Mouse (Mus musculus): ENCODE measurements around the gene Nkx2-2. TPM values are rescaled to one million over a fixed set of nuclear protein-coding genes. Genes with fewer than 3 reads are reported as not detected.

Gene Nkx2-2
- total RNA-seq (2012; rRNA removed) (not detected in 2 replicates), total RNA-seq (2014; rRNA removed) (not detected in 2 replicates), polyA plus RNA-seq (2012; ENCODE audit: insufficient read length, low read depth) (not detected in 2 replicates)

- H3K27me3 ChIP-seq (replicated peaks) = peaks cover 48% of the 10 kb centered on the region
- H3K4me3 ChIP-seq (replicated peaks in 1 of 3; ENCODE audit: low read depth in 2 of 3, low read length in 2 of 3, poor library complexity in 1 of 3) = no peak within 1 kb of the TSS
- no peaks in the 10 kb centered on the region for H3K4me1 ChIP-seq (ENCODE audit: control insufficient read depth in 1 of 2, insufficient read depth in 2 of 2)
- no peaks in the 10 kb centered on the region for H3K36me3 ChIP-seq (replicated peaks in 1 of 2; ENCODE audit: control insufficient read depth in 1 of 2, insufficient read depth in 1 of 2, low read length in 1 of 2)
- DNase-seq (ENCODE audit: extremely low read depth) = no peak
- H3K4me2 ChIP-seq (ENCODE audit: insufficient read depth, low read depth, poor library complexity, severe bottlenecking) = no peak within 1 kb of the TSS
- no peak within 1 kb of the TSS for H3K9ac ChIP-seq (ENCODE audit: insufficient read depth, low read depth)
- in situ Hi-C loops (cut with MboI; ENCODE audit: low pct_ligation_motif_present, low pct_unique_long_range_greater_than_20kb, low sequenced_read_pairs) = no loop called here
- no peak for TF ChIP-seq RAD21 (IDR thresholded peaks at IDR 0.05; ENCODE audit: low read depth, low read length)
- TF ChIP-seq GABPA (IDR thresholded peaks at IDR 0.05; ENCODE audit: insufficient replicate concordance, low read depth, low read length) = no peak
- no peak for TF ChIP-seq CHD1 (IDR thresholded peaks at IDR 0.05; ENCODE audit: low read depth, low read length)
- TF ChIP-seq MAZ (IDR thresholded peaks at IDR 0.05; ENCODE audit: low read depth, low read length) = no peak
- no peak for TF ChIP-seq POLR2AphosphoS2 (IDR thresholded peaks at IDR 0.05; ENCODE audit: low read depth, low read length)
- no peak for TF ChIP-seq KAT2A (IDR thresholded peaks at IDR 0.05; ENCODE audit: insufficient replicate concordance, low read length)
- no peak for TF ChIP-seq PAX5 (IDR thresholded peaks at IDR 0.05; ENCODE audit: low read length)
- TF ChIP-seq MEF2A (IDR thresholded peaks at IDR 0.05; ENCODE audit: borderline replicate concordance, low read depth, low read length) = no peak
- TF ChIP-seq ZKSCAN1 (IDR thresholded peaks at IDR 0.05; ENCODE audit: borderline replicate concordance, low read depth, low read length) = no peak
- no peak for TF ChIP-seq BHLHE40 (IDR thresholded peaks at IDR 0.05; ENCODE audit: low read depth, low read length)
- TF ChIP-seq E2F4 (IDR thresholded peaks at IDR 0.05; ENCODE audit: insufficient replicate concordance, low read depth, low read length) = no peak
- TF ChIP-seq JUN (IDR thresholded peaks at IDR 0.05; ENCODE audit: insufficient read depth, low read depth, low read length) = no peak
- TF ChIP-seq RCOR1 (conservative IDR thresholded peaks at IDR 0.05; ENCODE audit: low read depth, low read length) = no peak
- no peak for TF ChIP-seq NELFE (IDR thresholded peaks at IDR 0.05; ENCODE audit: low read depth, low read length)
- TF ChIP-seq JUND (conservative IDR thresholded peaks at IDR 0.05; ENCODE audit: low read depth, low read length) = no peak
- no peak for TF ChIP-seq ZC3H11A (IDR thresholded peaks at IDR 0.05; ENCODE audit: low read depth, low read length)
- TF ChIP-seq NRF1 (IDR thresholded peaks at IDR 0.05; ENCODE audit: low read depth, low read length) = no peak
- no peaks in the 10 kb centered on the region for H3K79me2 ChIP-seq (replicated peaks; ENCODE audit: control insufficient read depth, extremely low read depth, insufficient read depth, poor library complexity, severe bottlenecking)
- H3K9me3 ChIP-seq (replicated peaks; ENCODE audit: low read length) = peaks cover 11% of the 10 kb centered on the region
- H3K27ac ChIP-seq (ENCODE audit: insufficient read depth, low read depth) = no peak within 1 kb of the TSS
- dilution Hi-C loops (cut with MboI; ENCODE audit: extremely low pct_ligation_motif_present, extremely low pct_unique_long_range_greater_than_20kb, low sequenced_read_pairs) = no loop called here
These were observed at the start of gene Nkx2-2 for GRCm38 (mm10) chr2:147193271-147194255. Nkx2-2 (minus strand) TSS chr2:147194243.
